Mouse (Mus musculus) forebrain, embryonic 16.5 days (tissue): ENCODE measurements around the gene Maml2. TPM values are rescaled to one million over a fixed set of nuclear protein-coding genes. Genes with fewer than 3 reads are reported as not detected.
A peak's percentile ranks its signal among the peaks of the same experiment; 100 is the strongest.

Experiments used
- ATAC-seq: fragments of 200-750 bp; cut with Nextera tagmentation; 2 replicates; pipeline ENCODE4 v1.8.0; 2017; ENCODE audit warnings: mild to moderate bottlenecking, moderate library complexity
- H3K27ac ChIP-seq: fragments of 300-500 bp; sonication (generic); 2 replicates; pipeline ENCODE4 v1.5.1; 2014; ENCODE audit warnings: low read length, control low read depth
- H3K27me3 ChIP-seq: fragments of 300-500 bp; sonication (generic); replicated peaks from 2 replicates; pipeline ENCODE4 v1.6.1; 2014; ENCODE audit warnings: low read length; ENCODE audit not compliant: control insufficient read depth, insufficient read depth
- H3K36me3 ChIP-seq: fragments of 300-500 bp; sonication (generic); 2 replicates; pipeline ENCODE4 v1.6.1; 2014; ENCODE audit not compliant: control insufficient read depth, insufficient read depth
- H3K4me1 ChIP-seq: fragments of 300-500 bp; sonication (generic); replicated peaks from 2 replicates; pipeline ENCODE4 v1.6.1; 2014; ENCODE audit warnings: low read length; ENCODE audit not compliant: control insufficient read depth, insufficient read depth
- H3K4me2 ChIP-seq: fragments of 300-500 bp; sonication (generic); 2 replicates; pipeline ENCODE4 v1.6.1; 2014; ENCODE audit warnings: mild to moderate bottlenecking, low read length, control low read depth
- H3K4me3 ChIP-seq: fragments of 300-500 bp; sonication (generic); replicated peaks from 2 replicates; pipeline ENCODE4 v1.5.1; 2014; ENCODE audit warnings: mild to moderate bottlenecking, low read length, control low read depth
- H3K9ac ChIP-seq: fragments of 300-500 bp; sonication (generic); replicated peaks from 2 replicates; pipeline ENCODE4 v1.6.1; 2014; ENCODE audit warnings: low read depth, low read length, control low read depth
- H3K9me3 ChIP-seq: fragments of 300-500 bp; sonication (generic); 2 replicates; pipeline ENCODE4 v1.6.1; 2016; ENCODE audit warnings: low read length; ENCODE audit not compliant: control insufficient read depth
- WGBS: fragments of 180-500 bp; shearing (Covaris S2); extraction: QIAGEN DNeasy Blood & Tissue Kit; methylation state at CpG from one replicate; pipeline ENCODE4 v1.1.7; 2014; 5-methylcytosine and 5-hydroxymethylcytosine counted together
- polyA plus RNA-seq: library from polyadenylated mRNA; unstranded; fragments of >200 nt; fragmentation: Nextera tagmentation; extraction: Ambion mirVana; gene quantifications from 2 replicates; pipeline ENCODE4 v1.2.1, GENCODE M21; 2015

Gene Maml2
- polyA plus RNA-seq, 1 experiment from 2014 or later = 9.0 TPM

GRCm38 (mm10) chr9:13530575-13530974 lies 232.8 kb downstream of the Maml2 start:
- no peaks in the 10 kb centered on the region for H3K36me3 ChIP-seq
- H3K27ac ChIP-seq = no peak overlapping the region
- no peak overlapping the region for H3K9ac ChIP-seq
- H3K4me1 ChIP-seq = peaks cover 10% of the 10 kb centered on the region
- no peak for ATAC-seq
- H3K9me3 ChIP-seq = no peaks in the 10 kb centered on the region
- no peaks in the 10 kb centered on the region for H3K27me3 ChIP-seq
- H3K4me3 ChIP-seq = no peak overlapping the region
- H3K4me2 ChIP-seq = no peak overlapping the region
- WGBS = 86% methylated on average over 4 of the region's 4 CpGs

- no peaks in the 10 kb centered on the region for H3K36me3 ChIP-seq
- no peak for ATAC-seq
- no peak overlapping the region for H3K4me3 ChIP-seq
- H3K27me3 ChIP-seq = no peaks in the 10 kb centered on the region
- H3K4me2 ChIP-seq = no peak overlapping the region
- 82% methylated on average over 11 of the region's 11 CpGs for WGBS
- no peak overlapping the region for H3K9ac ChIP-seq
- H3K9me3 ChIP-seq = no peaks in the 10 kb centered on the region
- H3K27ac ChIP-seq = no peak overlapping the region
- H3K4me1 ChIP-seq = peaks cover 6% of the 10 kb centered on the region; the same call in 1 of the 2 replicates
Measured at GRCm38 (mm10) chr9:13533076-13533707, 235.4 kb downstream of the Maml2 start.

- Histone ChIP-seq H3K4me2 (no peak overlapping the region), H3K4me1 (peaks cover 6% of the 10 kb centered on the region; the same call in 1 of the 2 replicates), H3K4me3 (no peak overlapping the region), H3K36me3 (no peaks in the 10 kb centered on the region), H3K27me3 (no peaks in the 10 kb centered on the region), H3K9ac (no peak overlapping the region), H3K9me3 (no peaks in the 10 kb centered on the region), H3K27ac (no peak overlapping the region)
- no peak for ATAC-seq
- WGBS = 40% methylated on average over 5 of the region's 5 CpGs
Measured at GRCm38 (mm10) chr9:13535803-13536202, 238.0 kb downstream of the Maml2 start.

- Histone ChIP-seq H3K36me3 (no peaks in the 10 kb centered on the region), H3K9ac (no peak overlapping the region), H3K27ac (no peak overlapping the region), H3K27me3 (no peaks in the 10 kb centered on the region), H3K4me2 (no peak overlapping the region), H3K9me3 (no peaks in the 10 kb centered on the region), H3K4me3 (no peak overlapping the region), H3K4me1 (peaks cover 6% of the 10 kb centered on the region; the same call in 1 of the 2 replicates)
- ATAC-seq = no peak
- WGBS = 74% methylated on average over 12 of the region's 12 CpGs
Measured at GRCm38 (mm10) chr9:13536419-13537261, 238.9 kb downstream of the Maml2 start.

GRCm38 (mm10) chr9:13538200-13538599 lies 240.4 kb downstream of the Maml2 start:
- Histone ChIP-seq H3K9ac (no peak overlapping the region), H3K27ac (no peak overlapping the region), H3K4me3 (no peak overlapping the region), H3K4me2 (no peak overlapping the region), H3K9me3 (no peaks in the 10 kb centered on the region), H3K4me1 (0 out of 2 replicates have a peak, but pooled peaks cover 3% of the 10 kb centered on the region), H3K36me3 (no peaks in the 10 kb centered on the region), H3K27me3 (no peaks in the 10 kb centered on the region)
- 83% methylated on average over 7 of the region's 7 CpGs for WGBS
- ATAC-seq = no peak

- 55% methylated on average over 4 of the region's 4 CpGs for WGBS
- no peak overlapping the region for H3K4me2 ChIP-seq
- no peak overlapping the region for H3K9ac ChIP-seq
- no peak overlapping the region for H3K27ac ChIP-seq
- H3K9me3 ChIP-seq = no peaks in the 10 kb centered on the region
- no peak overlapping the region for H3K4me3 ChIP-seq
- no peak for ATAC-seq
- H3K36me3 ChIP-seq = no peaks in the 10 kb centered on the region
- peaks cover 7% of the 10 kb centered on the region; the same call in 1 of the 2 replicates for H3K4me1 ChIP-seq
- H3K27me3 ChIP-seq = no peaks in the 10 kb centered on the region
Measured at GRCm38 (mm10) chr9:13539535-13539934, 241.8 kb downstream of the Maml2 start.

GRCm38 (mm10) chr9:13540227-13540626 lies 242.5 kb downstream of the Maml2 start:
- H3K4me2 ChIP-seq = no peak overlapping the region
- no peaks in the 10 kb centered on the region for H3K27me3 ChIP-seq
- ATAC-seq = no peak
- no peaks in the 10 kb centered on the region for H3K9me3 ChIP-seq
- H3K9ac ChIP-seq = no peak overlapping the region
- H3K27ac ChIP-seq = no peak overlapping the region
- no peak overlapping the region for H3K4me3 ChIP-seq
- peaks cover 7% of the 10 kb centered on the region; the same call in 1 of the 2 replicates for H3K4me1 ChIP-seq
- H3K36me3 ChIP-seq = no peaks in the 10 kb centered on the region
- WGBS = 90% methylated on average over 2 of the region's 2 CpGs

- no peak overlapping the region for H3K9ac ChIP-seq
- WGBS = 46% methylated on average over 6 of the region's 6 CpGs
Measured at GRCm38 (mm10) chr9:13540781-13541180, 243.0 kb downstream of the Maml2 start.

GRCm38 (mm10) chr9:13543167-13543566 lies 245.4 kb downstream of the Maml2 start:
- no peaks in the 10 kb centered on the region for H3K9me3 ChIP-seq
- H3K36me3 ChIP-seq = no peaks in the 10 kb centered on the region
- H3K4me3 ChIP-seq = no peak overlapping the region
- H3K4me2 ChIP-seq = peak overlapping the region; percentile 14; the same call in 1 of the 2 replicates
- ATAC-seq = peak; percentile 76
- 41% methylated on average over 8 of the region's 8 CpGs for WGBS
- H3K4me1 ChIP-seq = peaks cover 7% of the 10 kb centered on the region; the same call in 1 of the 2 replicates
- H3K27me3 ChIP-seq = no peaks in the 10 kb centered on the region
- H3K27ac ChIP-seq = no peak overlapping the region; the same call in 1 of the 2 replicates
- no peak overlapping the region for H3K9ac ChIP-seq

More at GRCm38 (mm10) chr9:13540781-13541180, 243.0 kb downstream of the Maml2 start:
- Histone ChIP-seq H3K36me3 (no peaks in the 10 kb centered on the region), H3K9me3 (no peaks in the 10 kb centered on the region), H3K4me2 (no peak overlapping the region), H3K4me3 (no peak overlapping the region), H3K4me1 (peaks cover 7% of the 10 kb centered on the region; the same call in 1 of the 2 replicates), H3K27ac (no peak overlapping the region), H3K27me3 (no peaks in the 10 kb centered on the region)
- ATAC-seq = no peak
